Mouse (Mus musculus): ENCODE data around the gene Olfr1033.
"Not testable (repeated sequence)": the region's sequence is repeated elsewhere in the genome, so short reads cannot be mapped to it uniquely, and the experiment has no call there.

The Olfr1033 gene

DNA sequence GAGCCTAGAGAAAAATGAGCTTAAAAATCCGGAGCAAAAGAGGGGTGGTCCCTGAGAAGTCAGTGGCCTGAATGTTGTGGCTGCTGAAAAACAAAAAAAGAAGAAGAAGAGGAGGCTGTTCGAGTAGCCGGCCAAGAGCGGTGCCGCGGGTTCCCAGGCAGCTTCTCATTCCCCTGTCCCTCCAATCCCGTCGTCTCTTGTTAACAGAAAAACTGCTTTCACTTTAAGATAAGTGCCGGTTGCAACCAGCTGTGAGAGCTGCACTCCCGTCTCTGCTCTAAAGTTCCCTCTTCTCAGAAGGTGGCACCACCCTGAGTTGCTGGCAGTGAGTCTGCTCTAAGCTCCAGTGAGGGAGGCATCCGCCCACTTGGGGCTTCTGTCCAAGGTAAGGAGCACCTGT, at the start of gene Olfr1033:
Olfr1033 (plus strand) TSS at position 228 of the 400 bp plus-strand sequence.
- not testable (repeated sequence) for DNase-seq (ENCODE audit: low read depth)

DNA sequence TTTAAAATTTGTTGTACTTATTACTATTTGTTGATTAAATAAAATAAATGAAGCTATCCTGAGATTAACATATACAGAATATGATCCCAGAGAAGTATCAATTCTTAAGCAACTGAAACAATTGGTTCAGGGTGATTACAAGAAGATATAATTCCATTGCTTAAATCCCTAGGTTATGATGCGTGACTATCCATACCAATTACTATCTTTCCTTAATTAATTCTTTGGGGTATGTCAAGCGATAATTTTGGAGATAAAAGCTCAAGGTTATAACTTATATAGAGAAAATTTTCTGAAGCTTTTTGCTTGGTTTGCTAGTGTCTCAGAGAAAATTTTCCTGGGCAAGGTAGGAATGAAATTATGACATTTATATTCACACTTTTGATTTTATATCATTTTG, 46.8 kb upstream of the Olfr1033 start, which contains the start of gene Olfr1029:
Olfr1029 (plus strand) TSS at position 301 of the 400 bp plus-strand sequence.
- no peak for DNase-seq (ENCODE audit: low read depth)

DNA sequence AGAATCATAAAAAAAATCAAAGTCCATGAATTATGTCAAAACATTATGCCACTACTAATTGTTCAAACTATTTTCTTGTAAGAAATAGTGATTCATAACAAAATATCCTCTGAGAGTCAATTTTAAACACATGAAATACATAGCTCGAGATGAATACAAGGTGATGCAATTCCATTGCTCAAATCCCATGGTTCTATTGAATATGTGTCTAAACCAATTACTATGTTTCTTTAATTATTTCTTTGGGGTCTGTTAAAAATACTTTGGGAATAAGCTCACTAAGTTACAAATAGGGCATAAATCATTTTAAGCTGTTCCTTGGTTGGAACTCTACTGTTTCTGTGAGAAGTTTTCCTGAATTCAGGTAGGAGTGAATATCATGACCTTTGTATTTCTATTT, 41.5 kb upstream of the Olfr1033 start, which contains the start of gene Olfr1030:
Olfr1030 (plus strand) TSS at position 301 of the 400 bp plus-strand sequence.
- DNase-seq (ENCODE audit: low read depth), result no peak

GRCm38 (mm10) chr2:85990004-85990403, 30.4 kb upstream of the Olfr1033 start, which contains the start of gene Olfr1031:
Olfr1031 (plus strand) TSS chr2:85990304.
- DNase-seq (ENCODE audit: low read depth), result no peak

GRCm38 (mm10) chr2:86005240-86005639, 15.2 kb upstream of the Olfr1033 start, which contains the start of gene Olfr1032:
Olfr1032 (plus strand) TSS chr2:86005540.
- no peak for DNase-seq (ENCODE audit: low read depth)

- not testable (repeated sequence) for DNase-seq (ENCODE audit: low read depth)
Measured at GRCm38 (mm10) chr2:86021518-86021917, 1.1 kb downstream of the Olfr1033 start.

DNA sequence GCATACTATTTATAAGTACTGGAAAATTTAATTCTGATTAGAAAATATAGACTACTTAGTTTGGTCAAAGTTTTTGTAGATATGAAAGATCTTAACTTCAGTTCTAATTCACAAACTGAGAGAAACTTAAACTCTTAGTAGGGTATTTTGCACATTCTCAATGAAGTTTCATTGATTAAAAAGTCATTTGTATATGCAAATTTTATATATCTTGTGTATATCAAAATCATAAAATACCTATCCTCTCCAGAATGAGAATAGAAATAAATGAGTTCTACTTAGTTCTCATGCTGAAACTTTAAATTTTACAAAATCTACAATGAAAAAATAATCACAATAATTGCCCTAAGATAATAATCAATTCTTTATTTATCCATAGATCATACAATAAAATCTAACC, 25.1 kb downstream of the Olfr1033 start, which contains the start of gene Olfr1034:
Olfr1034 (plus strand) TSS at position 301 of the 400 bp plus-strand sequence.
- no peak for DNase-seq (ENCODE audit: low read depth)

GRCm38 (mm10) chr2:86050777-86051176, 30.3 kb downstream of the Olfr1033 start:
- DNase-seq (ENCODE audit: low read depth), result not testable (repeated sequence)

GRCm38 (mm10) chr2:86063766-86064165, 43.3 kb downstream of the Olfr1033 start:
- DNase-seq (ENCODE audit: low read depth), result not testable (repeated sequence)

DNA sequence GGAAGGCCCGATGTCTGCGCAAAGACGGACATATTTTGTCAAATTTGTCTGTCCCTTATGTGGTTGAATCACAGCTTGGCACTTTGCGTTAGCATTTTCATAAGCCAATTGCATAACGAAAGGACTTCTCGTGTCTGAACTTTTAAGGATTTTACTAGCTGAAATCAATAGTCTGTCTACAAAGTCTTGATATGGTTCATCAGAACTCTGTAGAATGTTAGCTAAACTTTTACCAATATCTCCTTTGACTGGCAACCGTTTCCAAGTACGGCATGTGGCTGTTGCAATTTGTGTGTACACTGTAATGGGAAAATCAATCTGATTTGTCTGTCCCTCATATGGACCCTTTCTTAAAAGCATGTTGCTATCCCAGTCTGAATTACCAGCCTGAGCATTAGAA, 49.8 kb downstream of the Olfr1033 start:
- DNase-seq (ENCODE audit: low read depth), result no peak

DNA sequence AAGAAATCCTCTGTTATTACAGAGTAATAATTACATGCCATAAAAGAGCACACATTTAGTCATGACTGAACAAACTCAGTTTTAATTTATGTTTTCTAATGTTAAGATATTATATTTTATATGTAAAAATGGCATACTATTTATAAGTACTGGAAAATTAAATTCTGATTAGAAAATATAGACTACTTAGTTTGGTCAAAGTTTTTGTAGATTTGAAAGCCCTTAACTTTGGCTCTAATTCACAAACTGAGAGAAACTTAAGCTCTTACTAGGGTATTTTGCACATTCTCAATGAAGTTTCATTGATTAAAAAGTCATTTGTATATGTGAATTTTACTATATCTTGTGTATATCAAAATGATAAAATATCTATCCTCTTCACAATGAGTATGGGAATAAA, 53.3 kb downstream of the Olfr1033 start, which contains the start of gene Olfr1036:
Olfr1036 (plus strand) TSS at position 301 of the 400 bp plus-strand sequence.
- DNase-seq (ENCODE audit: low read depth), result not testable (repeated sequence)

GRCm38 (mm10) chr2:86080478-86080877, 60.0 kb downstream of the Olfr1033 start:
- DNase-seq (ENCODE audit: low read depth), result not testable (repeated sequence)

DNA sequence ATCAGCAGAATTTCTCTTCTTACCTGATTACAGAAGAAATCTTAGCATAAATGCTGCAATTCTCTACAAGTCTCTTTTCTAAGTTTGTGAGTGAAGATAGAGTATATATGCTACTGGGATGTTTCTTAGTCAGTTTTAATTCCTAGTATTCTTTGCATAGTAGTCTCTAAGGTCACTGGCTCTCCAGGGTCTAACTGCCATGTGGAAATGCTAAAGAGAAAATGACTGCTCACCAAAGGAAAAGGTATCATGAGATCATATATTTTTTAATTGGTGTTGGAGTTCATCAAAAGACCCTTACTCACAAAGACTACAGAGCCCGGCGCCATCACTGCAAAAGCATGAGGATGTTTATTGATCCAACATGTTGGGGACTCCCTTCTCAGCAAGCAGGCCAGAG, 66.9 kb downstream of the Olfr1033 start, which contains the start of gene Olfr1037:
Olfr1037 (minus strand) TSS at position 101 of the 400 bp plus-strand sequence.
- DNase-seq (ENCODE audit: low read depth), result no peak

Measured in naive thymus-derived CD4-positive, alpha-beta T cell, adult 2 months (primary cell).